Mouse (Mus musculus): ENCODE measurements at regions not wholly inside any gene's neighbourhood (a gene's known extent, or its start where the extent isn't known, plus 50 kb on each side); places are given as distances from the start of the nearest gene placed in this dataset.

- DNase-seq (ENCODE audit: low spot score in 2 of 2), result no peak
Observed at GRCm38 (mm10) chr5:116789859-116790258, 198.2 kb upstream of the Srrm4 start.

DNA sequence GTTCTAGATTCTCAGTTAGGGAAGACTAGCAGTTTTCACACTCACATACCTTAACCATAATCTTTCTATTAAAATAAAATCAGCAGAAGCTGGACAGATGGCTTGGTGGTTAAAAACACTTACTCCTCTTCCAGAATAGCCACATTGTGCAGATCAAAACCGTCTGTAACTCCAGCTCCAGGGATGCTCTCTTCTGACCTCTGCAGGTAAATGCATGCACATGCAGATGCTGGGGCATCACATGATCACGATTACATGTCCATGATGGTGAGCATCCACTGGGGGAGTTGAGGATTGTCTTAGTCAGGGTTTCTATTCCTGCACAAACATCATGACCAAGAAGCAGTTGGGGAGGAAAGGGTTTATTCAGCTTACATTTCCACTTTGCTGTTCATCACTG lies 184.8 kb upstream of the Srrm4 start:
- DNase-seq (ENCODE audit: low spot score in 2 of 2), result peak in 1 of 2 experiments; percentile 6

- no peak for DNase-seq (ENCODE audit: low spot score in 2 of 2)
Observed at GRCm38 (mm10) chr5:116766261-116766660, 174.6 kb upstream of the Srrm4 start.

GRCm38 (mm10) chr5:116761323-116761722 lies 169.7 kb upstream of the Srrm4 start:
- DNase-seq (ENCODE audit: low spot score in 2 of 2), result no peak

DNA sequence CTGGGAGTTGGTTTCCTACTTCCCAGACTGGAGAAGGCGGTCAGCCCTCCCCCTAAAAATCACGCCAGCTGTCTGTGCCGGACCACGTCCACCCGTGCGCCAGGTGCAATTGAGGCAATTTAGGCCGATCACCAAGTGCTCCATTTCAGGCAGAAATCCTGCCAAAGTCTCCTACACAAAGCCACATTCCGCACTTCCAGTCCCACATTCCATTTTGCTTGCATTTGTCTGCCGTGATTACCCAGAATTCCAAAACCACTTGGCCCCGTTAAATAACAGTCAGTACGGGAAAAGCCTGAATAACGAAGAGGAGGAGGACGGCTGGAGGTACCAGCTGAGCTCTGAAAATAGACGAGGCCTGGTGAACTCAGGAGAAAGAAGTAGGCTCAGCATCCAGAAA lies 167.1 kb upstream of the Srrm4 start:
- peak; percentile 67 to 81 for DNase-seq (ENCODE audit: low spot score in 2 of 2)

- DNase-seq (ENCODE audit: low spot score in 2 of 2), result no peak
Observed at GRCm38 (mm10) chr5:116752941-116753340, 161.3 kb upstream of the Srrm4 start.

GRCm38 (mm10) chr5:116752096-116752495 lies 160.5 kb upstream of the Srrm4 start:
- no peak for DNase-seq (ENCODE audit: low spot score in 2 of 2)

GRCm38 (mm10) chr5:116745776-116746175 lies 154.2 kb upstream of the Srrm4 start:
- no peak for DNase-seq (ENCODE audit: low spot score in 2 of 2)

- no peak for DNase-seq (ENCODE audit: low spot score in 2 of 2)
Observed at GRCm38 (mm10) chr5:116744389-116744788, 152.8 kb upstream of the Srrm4 start.

GRCm38 (mm10) chr5:116735622-116736021 lies 144.0 kb upstream of the Srrm4 start:
- DNase-seq (ENCODE audit: low spot score in 2 of 2), result no peak

- no peak for DNase-seq (ENCODE audit: low spot score in 2 of 2)
Observed at GRCm38 (mm10) chr5:116731509-116731908, 139.9 kb upstream of the Srrm4 start.

DNA sequence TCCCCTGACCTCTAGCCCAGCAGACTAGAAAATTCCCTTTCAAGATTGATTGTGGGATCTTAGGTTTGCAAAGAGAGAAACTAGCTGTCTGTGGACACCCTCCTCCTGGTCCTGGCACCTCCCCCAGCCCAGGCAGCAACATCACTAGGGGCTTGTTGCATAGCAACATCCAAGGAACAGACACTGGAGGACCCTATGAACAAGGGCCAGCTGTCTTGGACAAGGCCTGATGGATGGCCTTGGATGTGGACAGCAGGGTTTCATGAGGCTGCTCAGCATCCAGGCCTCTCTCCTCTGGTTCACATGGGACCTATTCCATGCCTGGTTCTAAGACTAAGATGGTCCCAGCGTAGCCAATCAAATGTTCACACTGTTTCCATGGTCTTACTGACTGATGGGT lies 127.6 kb upstream of the Srrm4 start:
- DNase-seq (ENCODE audit: low spot score in 2 of 2), result no peak

GRCm38 (mm10) chr5:116714256-116714655 lies 122.6 kb upstream of the Srrm4 start:
- DNase-seq (ENCODE audit: low spot score in 2 of 2), result no peak

DNA sequence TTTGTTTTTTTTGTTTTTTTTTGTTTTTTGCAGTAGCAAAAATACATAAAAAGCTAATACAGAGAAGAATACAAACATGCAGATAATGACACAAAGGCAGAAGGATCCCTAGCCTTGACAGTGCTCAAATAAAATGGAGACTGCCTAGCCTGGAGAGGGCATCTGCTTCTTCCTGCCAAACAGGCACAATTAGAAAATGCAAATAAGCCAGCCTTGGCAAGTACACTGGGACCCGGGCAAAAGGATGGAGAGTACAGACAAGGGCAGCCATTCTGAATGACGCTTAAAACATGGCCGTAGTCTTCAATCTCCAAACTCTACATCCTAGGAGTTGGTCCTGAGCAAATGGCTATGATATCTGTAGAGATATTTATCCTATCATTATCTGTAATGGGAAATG lies 120.4 kb upstream of the Srrm4 start:
- no peak for DNase-seq (ENCODE audit: low spot score in 2 of 2)

GRCm38 (mm10) chr5:116708505-116708904 lies 116.9 kb upstream of the Srrm4 start:
- no peak for DNase-seq (ENCODE audit: low spot score in 2 of 2)

DNA sequence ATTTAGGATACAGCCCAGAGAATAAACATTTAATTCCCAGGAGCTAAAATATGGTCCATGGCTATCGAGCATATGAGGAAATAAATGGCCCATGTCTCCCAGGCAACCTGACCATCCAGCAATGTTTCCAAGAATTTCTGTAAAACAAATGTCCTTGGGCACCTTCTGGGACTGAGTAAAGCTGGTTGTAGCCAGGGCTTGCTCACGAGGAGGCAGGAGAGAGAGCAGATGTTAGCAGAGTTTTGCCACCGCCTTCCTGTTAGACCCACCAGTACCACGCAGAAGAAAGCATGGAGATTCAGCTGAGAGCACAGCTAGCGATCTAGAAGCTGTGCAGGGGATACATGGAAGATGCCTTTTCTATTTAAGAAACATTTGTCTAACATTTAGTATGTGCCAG lies 70.8 kb upstream of the Srrm4 start:
- DNase-seq (ENCODE audit: low spot score in 2 of 2), result no peak

DNA sequence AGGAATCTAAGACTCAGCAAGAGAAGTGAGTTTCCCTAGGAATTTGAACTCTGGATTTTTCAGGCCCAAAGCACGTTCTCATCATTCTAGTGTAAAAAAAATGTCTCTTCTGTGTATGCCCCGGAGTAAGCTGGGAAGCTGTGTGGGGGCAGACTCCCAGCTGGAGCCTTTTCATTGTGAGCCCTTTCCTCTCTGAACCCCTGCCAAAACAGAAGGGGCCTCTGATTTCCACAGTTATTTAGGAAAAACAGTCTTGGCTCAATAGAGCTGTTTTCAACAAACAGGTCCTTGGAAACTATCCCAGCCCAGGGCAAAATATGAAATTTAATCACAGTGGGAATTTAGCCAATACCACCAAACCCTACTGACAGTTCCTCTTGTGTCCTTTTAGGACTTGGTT lies 70.2 kb upstream of the Srrm4 start:
- DNase-seq (ENCODE audit: low spot score in 2 of 2), result peak in 1 of 2 experiments; percentile 68

DNA sequence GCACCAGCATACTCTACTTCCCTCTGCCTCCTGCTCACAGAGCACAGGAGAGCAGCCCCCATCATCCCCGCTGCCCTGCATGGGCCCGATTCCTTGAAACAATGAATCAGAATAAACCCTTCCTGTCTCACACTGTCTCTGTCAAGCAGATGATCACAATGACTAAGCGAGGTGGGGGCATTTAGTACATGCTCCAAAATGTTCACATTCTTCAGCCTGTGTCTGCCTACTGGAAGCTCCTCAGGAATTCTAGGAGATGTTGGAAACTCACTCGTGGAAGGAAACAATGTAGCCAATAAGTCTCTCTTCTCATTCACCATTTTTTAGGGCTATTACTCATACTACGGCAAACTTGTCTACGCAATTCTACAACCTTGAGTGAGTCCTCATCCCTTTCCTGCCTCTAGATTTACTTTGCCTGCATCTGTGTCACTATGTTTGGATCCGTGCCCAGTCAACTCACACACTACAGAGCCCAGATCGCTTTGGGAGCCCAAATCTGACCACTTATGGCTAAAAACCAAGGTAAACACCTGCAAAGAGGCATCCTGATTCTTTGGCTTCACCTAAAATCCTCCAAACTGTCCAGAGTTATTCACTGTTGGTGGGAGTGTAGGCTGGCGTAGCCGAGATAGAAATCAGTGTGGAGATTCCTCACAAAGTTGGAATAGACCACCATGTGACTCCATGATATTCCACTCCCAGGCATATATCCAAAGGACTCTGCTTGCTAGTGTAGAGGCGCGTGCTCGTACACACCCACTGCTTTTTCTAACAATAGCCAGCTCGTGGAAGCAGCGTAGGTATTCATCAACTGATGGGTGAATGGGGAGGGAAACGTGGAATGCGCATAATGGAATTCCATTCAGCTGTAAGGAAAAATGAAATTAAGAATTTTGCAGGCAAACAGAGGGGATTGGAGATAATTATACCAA lies 63.1 kb upstream of the Srrm4 start:
- peak in 1 of 2 experiments; percentile 27 for DNase-seq (ENCODE audit: low spot score in 2 of 2)
